Mouse (Mus musculus) ES-Bruce4 (cell line): ENCODE data around the gene Grm7.

ENCODE experiments used
- CTCF ChIP-seq: IDR thresholded peaks from one replicate; pipeline ENCODE4 v1.8.1; 2011; ENCODE audit warnings: low read depth, low read length
- EP300 ChIP-seq: IDR thresholded peaks from 2 replicates; pipeline ENCODE4 v1.6.1; 2011; ENCODE audit warnings: low read depth, low read length; ENCODE audit not compliant: insufficient read depth

GRCm38 (mm10) chr6:111610396-111610795 lies 965.0 kb downstream of the Grm7 start:
- no peak for TF ChIP-seq EP300
- no peak for TF ChIP-seq CTCF
